Mouse (Mus musculus) intestine, postnatal 0 days (tissue): ENCODE results near the gene Mterf4. TPM values are rescaled to one million over a fixed set of nuclear protein-coding genes. Genes with fewer than 3 reads are reported as not detected.

Experiments used
- ATAC-seq: fragments of 200-750 bp; cut with Nextera tagmentation; 2 replicates; pipeline ENCODE4 v1.8.0; 2017; ENCODE audit warnings: mild to moderate bottlenecking, moderate TSS enrichment, moderate library complexity
- H3K27ac ChIP-seq: fragments of 300-500 bp; sonication (generic); 2 replicates; pipeline ENCODE4 v1.5.1; 2014; ENCODE audit warnings: mild to moderate bottlenecking, low read depth, low read length, moderate library complexity
- H3K27me3 ChIP-seq: fragments of 300-500 bp; sonication (generic); replicated peaks from 2 replicates; pipeline ENCODE4 v1.6.1; 2014; ENCODE audit warnings: low read length, mixed read lengths; ENCODE audit not compliant: control insufficient read depth, insufficient read depth
- H3K36me3 ChIP-seq: fragments of 300-500 bp; sonication (generic); 2 replicates; pipeline ENCODE4 v1.6.1; 2014; ENCODE audit warnings: mild to moderate bottlenecking, moderate library complexity; ENCODE audit not compliant: control insufficient read depth, insufficient read depth
- H3K4me1 ChIP-seq: fragments of 300-500 bp; sonication (generic); replicated peaks from 2 replicates; pipeline ENCODE4 v1.6.1; 2014; ENCODE audit warnings: antibody characterized with exemption, low read length, mixed read lengths; ENCODE audit not compliant: control insufficient read depth, insufficient read depth
- H3K4me2 ChIP-seq: fragments of 300-500 bp; sonication (generic); replicated peaks from 2 replicates; pipeline ENCODE4 v1.6.1; 2014; ENCODE audit warnings: low read depth, mild to moderate bottlenecking, moderate library complexity
- H3K4me3 ChIP-seq: fragments of 300-500 bp; sonication (generic); 2 replicates; pipeline ENCODE4 v1.5.1; 2014; ENCODE audit warnings: low read depth, low read length
- H3K9ac ChIP-seq: fragments of 300-500 bp; sonication (generic); 2 replicates; pipeline ENCODE4 v1.6.1; 2014; ENCODE audit warnings: mild to moderate bottlenecking, low read depth, low read length
- H3K9me3 ChIP-seq: fragments of 300-500 bp; sonication (generic); 2 replicates; pipeline ENCODE4 v1.6.1; 2016; ENCODE audit warnings: mixed run types; ENCODE audit not compliant: control insufficient read depth
- CTCF ChIP-seq: sonication (generic); IDR thresholded peaks from 2 replicates; pipeline ENCODE4 v1.5.1; 2016; ENCODE audit warnings: low read depth, mild to moderate bottlenecking, control low read depth, antibody characterized with exemption, moderate library complexity
- WGBS: fragments of 180-500 bp; shearing (Covaris S2); extraction: QIAGEN DNeasy Blood & Tissue Kit; methylation state at CpG from one replicate; pipeline ENCODE4 v1.1.7; 2014; 5-methylcytosine and 5-hydroxymethylcytosine counted together
- polyA plus RNA-seq: library from polyadenylated mRNA; unstranded; fragments of >200 nt; fragmentation: Nextera tagmentation; extraction: Ambion mirVana; gene quantifications from 2 replicates; pipeline ENCODE4 v1.2.1, GENCODE M21; 2015

Mterf4 gene
- polyA plus RNA-seq, 1 experiment from 2014 or later: 7.7 TPM

GRCm38 (mm10) chr1:93291591-93291990, 14.1 kb downstream of the Mterf4 start:
- no peak for TF ChIP-seq CTCF
- no peak overlapping the region for H3K4me3 ChIP-seq
- no peaks in the 10 kb centered on the region for H3K9me3 ChIP-seq
- no peak overlapping the region for H3K4me2 ChIP-seq
- 93% methylated on average over 1 of the region's 1 CpGs for WGBS
- H3K36me3 ChIP-seq: peaks cover 9% of the 10 kb centered on the region; the same call in 1 of the 2 replicates
- no peak for ATAC-seq
- H3K9ac ChIP-seq: no peak overlapping the region
- H3K27me3 ChIP-seq: no peaks in the 10 kb centered on the region
- H3K27ac ChIP-seq: no peak overlapping the region
- no peaks in the 10 kb centered on the region for H3K4me1 ChIP-seq

- no peak for TF ChIP-seq CTCF
- WGBS: 76% methylated on average over 4 of the region's 4 CpGs
- ATAC-seq: no peak
Observed at GRCm38 (mm10) chr1:93290956-93291355, 14.8 kb downstream of the Mterf4 start.

GRCm38 (mm10) chr1:93289678-93290214, 16.0 kb downstream of the Mterf4 start:
- TF ChIP-seq CTCF: no peak
- Histone ChIP-seq H3K4me3 (no peak overlapping the region), H3K9ac (no peak overlapping the region), H3K27me3 (no peaks in the 10 kb centered on the region), H3K27ac (no peak overlapping the region), H3K9me3 (no peaks in the 10 kb centered on the region), H3K4me1 (no peaks in the 10 kb centered on the region), H3K4me2 (no peak overlapping the region), H3K36me3 (no peaks in the 10 kb centered on the region; the same call in 1 of the 2 replicates)
- 37% methylated on average over 3 of the region's 3 CpGs for WGBS
- no peak for ATAC-seq

More at GRCm38 (mm10) chr1:93290956-93291355, 14.8 kb downstream of the Mterf4 start:
- H3K4me2 ChIP-seq: no peak overlapping the region
- H3K36me3 ChIP-seq: peaks cover 6% of the 10 kb centered on the region; the same call in 1 of the 2 replicates
- H3K9me3 ChIP-seq: no peaks in the 10 kb centered on the region
- H3K27ac ChIP-seq: no peak overlapping the region
- no peak overlapping the region for H3K4me3 ChIP-seq
- H3K9ac ChIP-seq: no peak overlapping the region
- no peaks in the 10 kb centered on the region for H3K4me1 ChIP-seq
- H3K27me3 ChIP-seq: no peaks in the 10 kb centered on the region

GRCm38 (mm10) chr1:93277041-93277440, 28.7 kb downstream of the Mterf4 start:
- no peaks in the 10 kb centered on the region for H3K36me3 ChIP-seq
- no peaks in the 10 kb centered on the region for H3K4me1 ChIP-seq
- H3K9me3 ChIP-seq: no peaks in the 10 kb centered on the region
- H3K27ac ChIP-seq: no peak overlapping the region
- ATAC-seq: no peak
- no peak overlapping the region for H3K9ac ChIP-seq
- H3K27me3 ChIP-seq: no peaks in the 10 kb centered on the region
- no peak overlapping the region for H3K4me2 ChIP-seq
- no peak for TF ChIP-seq CTCF
- H3K4me3 ChIP-seq: no peak overlapping the region
- 66% methylated on average over 7 of the region's 7 CpGs for WGBS

- no peak for TF ChIP-seq CTCF
- no peak overlapping the region for H3K4me3 ChIP-seq
- no peaks in the 10 kb centered on the region for H3K4me1 ChIP-seq
- no peak overlapping the region for H3K9ac ChIP-seq
- H3K9me3 ChIP-seq: no peaks in the 10 kb centered on the region
- H3K27me3 ChIP-seq: no peaks in the 10 kb centered on the region
- no peaks in the 10 kb centered on the region for H3K36me3 ChIP-seq
- ATAC-seq: no peak
- no peak overlapping the region for H3K27ac ChIP-seq
- no peak overlapping the region for H3K4me2 ChIP-seq
- 51% methylated on average over 6 of the region's 6 CpGs for WGBS
Observed at GRCm38 (mm10) chr1:93275561-93275960, 30.2 kb downstream of the Mterf4 start.

GRCm38 (mm10) chr1:93272409-93272821, 33.3 kb downstream of the Mterf4 start:
- TF ChIP-seq CTCF: no peak
- no peak overlapping the region for H3K4me3 ChIP-seq
- no peaks in the 10 kb centered on the region for H3K4me1 ChIP-seq
- no peaks in the 10 kb centered on the region for H3K9me3 ChIP-seq
- H3K36me3 ChIP-seq: no peaks in the 10 kb centered on the region
- no peak overlapping the region for H3K27ac ChIP-seq
- H3K27me3 ChIP-seq: no peaks in the 10 kb centered on the region
- 3% methylated on average over 16 of the region's 16 CpGs for WGBS
- ATAC-seq: no peak
- no peak overlapping the region for H3K9ac ChIP-seq
- no peak overlapping the region for H3K4me2 ChIP-seq

GRCm38 (mm10) chr1:93271751-93272150, 34.0 kb downstream of the Mterf4 start:
- Histone ChIP-seq H3K9ac (no peak overlapping the region), H3K36me3 (no peaks in the 10 kb centered on the region), H3K27ac (no peak overlapping the region), H3K27me3 (no peaks in the 10 kb centered on the region), H3K4me2 (no peak overlapping the region), H3K9me3 (no peaks in the 10 kb centered on the region), H3K4me1 (no peaks in the 10 kb centered on the region), H3K4me3 (no peak overlapping the region)
- WGBS: 61% methylated on average over 6 of the region's 6 CpGs
- no peak for ATAC-seq
- no peak for TF ChIP-seq CTCF
